Mouse (Mus musculus) common myeloid progenitor, adult 5-6 weeks (primary cell): ENCODE results near the gene Ankle2. TPM values are rescaled to one million over a fixed set of nuclear protein-coding genes. Genes with fewer than 3 reads are reported as not detected.

Experiments used
- ATAC-seq: replicated peaks from 2 replicates; pipeline ENCODE4 v1.8.0; 2016; ENCODE audit warnings: low read depth, mild to moderate bottlenecking, moderate TSS enrichment, inconsistent platforms; ENCODE audit not compliant: poor library complexity, severe bottlenecking
- total RNA-seq: library from RNA; stranded (forward); fragments of 200-1000, 187-1606 nt; gene quantifications from 2 replicates; pipeline ENCODE4 v1.2.3, GENCODE M21; 2017

Gene Ankle2
- 55.2 and 75.7 TPM in 2 replicates for total RNA-seq

DNA sequence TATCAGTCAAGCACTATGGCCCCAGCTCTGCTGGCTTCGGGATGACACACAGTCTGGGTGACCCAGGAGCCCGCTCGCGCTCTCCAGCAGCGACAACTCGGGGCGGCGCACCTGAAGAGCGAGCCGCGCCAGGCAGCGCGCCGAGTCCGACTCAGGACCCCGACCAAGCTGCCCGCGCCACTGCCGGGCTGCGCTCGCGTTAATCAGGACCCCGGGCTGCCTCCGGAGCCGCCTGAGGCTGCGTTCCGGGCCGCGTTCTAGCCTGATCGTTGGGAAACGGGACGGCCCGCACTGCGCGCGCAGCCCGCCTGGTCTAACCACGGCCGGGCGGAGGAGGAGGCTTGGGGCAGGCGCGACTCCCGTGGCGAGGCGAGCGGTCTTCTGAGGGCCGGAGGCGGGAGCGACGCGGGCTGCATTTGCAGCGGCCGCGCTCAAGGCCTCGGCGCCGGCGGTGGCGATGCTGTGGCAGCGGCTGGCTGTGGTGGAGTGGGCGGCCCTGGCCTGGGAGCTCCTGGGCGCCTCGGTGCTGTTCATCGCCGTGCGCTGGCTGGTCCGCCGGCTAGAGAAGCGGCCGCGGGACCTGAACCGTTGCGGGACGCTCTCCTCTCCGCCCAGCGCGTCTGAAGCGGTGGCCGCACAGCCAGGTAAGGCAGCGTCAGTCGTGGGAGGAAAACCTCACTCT, at the start of gene Ankle2:
Ankle2 (plus strand) TSS at position 225 of the 682 bp plus-strand sequence.
- ATAC-seq = peak; percentile 91

DNA sequence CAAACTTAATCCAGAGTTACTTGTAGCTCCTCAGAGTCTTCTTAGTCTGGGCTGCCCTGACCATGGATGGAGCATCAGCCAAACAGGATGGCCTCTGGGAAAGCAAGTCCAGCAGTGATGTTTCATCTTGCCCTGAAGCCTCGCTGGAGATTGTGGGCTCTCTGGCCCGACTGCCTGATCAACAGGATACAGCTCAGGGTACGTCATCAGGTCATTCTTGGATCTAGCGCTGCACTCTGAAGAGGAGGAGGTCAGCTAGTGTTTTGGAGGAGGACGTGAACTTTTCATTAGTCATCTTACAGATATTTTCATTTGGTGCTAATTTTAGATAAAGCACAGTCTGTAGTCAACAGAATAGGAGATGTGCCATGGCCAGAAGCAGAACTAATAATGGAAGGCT, 49.1 kb upstream of the Ankle2 start:
- no peak for ATAC-seq

DNA sequence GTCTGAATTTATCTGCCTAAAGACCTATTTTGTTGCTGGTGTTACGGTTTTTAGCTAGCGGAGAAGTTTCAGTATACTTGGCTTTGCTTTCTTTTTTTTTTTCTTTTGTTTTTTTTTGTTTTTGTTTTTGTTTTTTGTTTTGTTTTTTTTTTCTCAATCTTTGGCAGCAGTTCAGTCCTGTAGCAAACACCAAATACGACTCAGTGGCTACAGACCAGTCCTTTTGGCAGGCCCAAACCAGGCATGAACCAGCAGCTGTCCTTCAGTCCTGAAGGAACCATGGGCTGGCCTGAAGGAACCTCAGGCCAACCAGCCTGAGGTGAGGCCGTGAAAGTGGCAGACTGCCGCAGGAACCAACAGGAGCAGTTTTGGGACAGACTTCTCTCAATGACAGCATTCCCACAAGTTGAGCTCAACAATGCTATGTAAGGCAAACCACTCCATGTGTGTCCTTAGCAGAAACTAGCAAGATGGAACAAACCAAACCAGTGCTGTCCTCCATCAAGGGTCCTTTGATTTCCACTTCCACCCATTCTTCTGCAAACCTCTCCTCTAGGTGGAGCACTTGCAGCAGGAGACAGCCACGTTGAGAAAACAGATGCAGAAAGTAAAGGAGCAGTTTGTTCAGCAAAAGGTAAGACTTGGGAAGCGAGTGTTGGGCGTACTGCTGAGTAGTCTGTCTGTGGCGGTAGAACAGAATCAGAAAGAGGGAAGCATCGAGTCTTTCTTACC, 27.5 kb upstream of the Ankle2 start:
- ATAC-seq = peak; percentile 69

DNA sequence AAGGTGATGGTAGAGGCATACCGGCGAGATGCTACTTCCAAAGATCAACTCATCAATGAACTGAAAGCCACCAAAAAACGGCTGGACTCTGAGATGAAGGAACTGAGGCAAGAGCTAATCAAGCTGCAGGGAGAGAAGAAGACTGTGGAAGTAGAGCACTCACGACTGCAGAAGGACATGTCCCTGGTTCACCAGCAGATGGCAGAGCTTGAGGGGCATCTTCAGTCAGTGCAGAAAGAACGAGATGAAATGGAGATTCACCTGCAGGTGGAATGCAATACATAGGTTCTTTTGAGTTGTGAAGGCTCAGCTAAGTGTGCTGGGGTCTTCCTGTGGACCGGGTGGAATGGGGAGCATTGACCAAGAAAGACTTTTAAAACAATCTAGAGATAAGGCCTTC, 26.0 kb upstream of the Ankle2 start:
- peak; percentile 54; the same call in 1 of the 2 replicates for ATAC-seq

DNA sequence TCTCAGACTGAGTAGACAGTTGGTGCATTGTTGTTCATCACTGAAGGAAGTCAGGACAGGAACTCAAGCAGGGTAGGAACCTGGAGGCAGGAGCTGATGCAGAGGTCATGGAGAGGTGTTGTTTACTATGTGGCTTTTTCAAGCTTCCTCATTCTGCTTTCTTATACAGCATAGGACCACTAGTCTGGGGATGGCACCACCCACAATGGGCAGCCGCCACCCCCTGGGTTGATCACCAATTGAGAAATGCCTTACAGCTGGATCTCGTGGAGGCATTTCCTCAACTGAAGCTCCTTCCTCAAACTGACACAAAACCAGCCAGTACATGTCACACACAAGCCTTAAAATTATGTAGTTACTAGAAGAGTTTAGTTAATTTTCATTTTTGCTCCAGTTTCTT, 19.5 kb upstream of the Ankle2 start:
- ATAC-seq = peak; percentile 85

DNA sequence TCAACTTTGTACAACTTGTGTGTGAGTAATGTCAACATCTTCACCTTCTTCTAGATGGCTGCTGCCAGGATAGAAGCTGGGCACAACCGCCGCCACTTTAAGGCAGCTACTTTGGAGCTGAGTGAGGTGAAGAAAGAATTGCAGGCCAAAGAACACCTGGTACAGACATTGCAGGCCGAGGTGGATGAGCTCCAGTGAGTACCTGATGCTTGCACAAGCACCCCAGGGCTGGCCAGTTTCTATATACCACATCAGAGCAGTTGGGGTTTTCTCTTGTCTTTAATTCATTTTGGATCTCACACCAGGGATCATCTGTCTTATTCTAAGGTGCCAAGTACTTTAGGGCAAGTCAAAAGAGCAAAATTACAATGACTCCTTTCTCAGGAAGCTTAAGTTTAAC, 14.0 kb upstream of the Ankle2 start:
- ATAC-seq = no peak

DNA sequence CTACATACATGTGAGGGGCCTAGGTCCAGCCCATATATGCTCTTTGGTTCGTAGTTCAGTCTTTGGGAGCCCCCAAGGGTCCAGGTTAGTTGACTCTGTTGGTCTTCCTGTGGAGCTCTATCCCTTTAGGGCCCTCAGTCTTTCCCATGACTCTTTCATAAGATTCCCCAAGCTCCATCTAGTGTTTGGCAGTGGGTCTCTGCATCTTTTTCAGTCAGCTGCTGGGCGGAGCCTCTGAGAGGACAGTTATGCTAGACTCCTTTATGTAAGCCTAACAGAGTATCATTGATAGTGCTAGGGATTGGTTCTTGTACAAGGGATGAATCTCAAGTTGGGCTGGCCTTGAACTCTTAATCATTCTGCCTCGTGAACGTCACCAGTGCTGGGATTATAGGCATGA, 10.5 kb upstream of the Ankle2 start:
- no peak for ATAC-seq

DNA sequence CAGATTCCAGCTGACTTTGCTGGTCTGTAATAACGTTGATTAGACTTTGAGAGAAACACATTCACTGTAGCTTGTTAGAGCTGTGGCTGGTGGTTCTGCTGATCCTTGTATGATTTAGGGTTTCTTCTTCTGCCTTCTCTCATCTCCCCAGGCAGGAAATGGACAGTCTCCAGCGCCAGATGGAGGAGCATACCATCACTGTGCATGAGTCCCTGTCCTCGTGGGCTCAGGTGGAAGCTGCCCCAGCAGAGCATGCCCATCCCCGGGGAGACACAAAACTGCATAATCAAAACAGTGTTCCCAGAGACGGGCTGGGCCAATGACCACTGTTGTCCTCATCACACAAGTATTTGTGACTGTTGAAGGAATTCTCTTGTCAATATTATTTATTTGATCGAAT, 8.0 kb upstream of the Ankle2 start:
- no peak for ATAC-seq

DNA sequence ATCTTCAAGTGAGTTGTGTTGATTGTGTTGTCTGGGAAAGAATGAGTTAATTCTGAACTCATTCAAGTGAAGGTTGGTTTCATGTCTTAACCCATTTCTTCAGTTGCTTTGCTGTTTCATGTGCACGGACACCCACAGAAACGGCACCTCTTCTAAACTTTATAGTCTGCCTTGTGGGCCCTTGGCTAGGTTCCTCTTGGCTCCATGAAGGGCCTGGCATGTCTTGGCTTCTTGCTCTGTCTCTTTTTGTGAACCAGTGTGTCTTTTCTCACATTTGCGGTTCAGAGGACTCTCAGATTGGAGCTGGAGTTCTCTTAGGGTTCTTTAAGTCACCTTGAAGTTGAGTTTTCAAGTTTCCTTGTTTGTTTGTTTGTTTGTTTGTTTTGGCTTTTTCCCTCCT, 5.7 kb upstream of the Ankle2 start:
- ATAC-seq = no peak

DNA sequence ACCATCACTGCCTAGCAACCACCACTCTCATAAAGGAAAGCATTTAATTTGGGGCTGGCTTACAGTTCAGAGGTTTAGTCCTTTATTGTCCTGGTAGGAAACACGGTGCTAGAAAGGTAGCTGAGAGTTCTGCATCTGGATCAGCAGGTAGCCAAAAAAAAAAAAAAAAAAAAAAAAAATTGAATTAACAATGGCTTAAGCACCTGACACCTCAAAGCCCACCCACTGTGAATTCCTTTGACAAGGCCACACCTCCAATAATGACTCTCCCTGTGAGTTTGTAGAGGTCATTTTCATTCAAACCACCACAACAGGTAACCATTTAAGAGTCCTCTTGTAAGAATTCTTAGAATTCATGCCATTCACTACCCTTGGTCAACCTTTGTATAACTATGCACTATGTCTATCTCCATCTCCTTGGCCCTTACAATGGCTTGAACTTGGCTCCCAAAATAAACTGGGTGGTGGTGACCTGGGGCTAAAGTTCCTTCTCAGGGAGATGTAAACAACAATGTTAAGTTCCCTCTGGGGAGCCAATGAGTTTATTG, 3.4 kb upstream of the Ankle2 start:
- no peak for ATAC-seq

DNA sequence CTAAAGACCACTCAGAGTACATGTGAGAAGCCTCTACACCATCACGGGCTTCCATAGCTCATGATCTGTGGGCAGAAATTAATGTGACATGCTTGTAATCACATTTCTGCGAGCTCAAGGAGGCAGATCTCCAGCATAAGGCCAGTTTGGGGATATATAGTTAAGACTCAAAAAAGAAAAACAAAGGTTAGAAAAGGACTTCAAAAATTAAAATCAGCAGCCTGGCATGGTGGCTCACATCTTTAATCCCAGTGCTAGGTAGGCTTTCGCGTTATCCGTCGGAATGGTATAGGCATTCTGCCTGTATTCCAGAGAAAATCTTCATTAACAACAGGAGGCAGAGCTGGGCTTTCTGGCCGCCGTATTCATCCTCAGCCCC, 414 bp upstream of the Ankle2 start:
- ATAC-seq = no peak

DNA sequence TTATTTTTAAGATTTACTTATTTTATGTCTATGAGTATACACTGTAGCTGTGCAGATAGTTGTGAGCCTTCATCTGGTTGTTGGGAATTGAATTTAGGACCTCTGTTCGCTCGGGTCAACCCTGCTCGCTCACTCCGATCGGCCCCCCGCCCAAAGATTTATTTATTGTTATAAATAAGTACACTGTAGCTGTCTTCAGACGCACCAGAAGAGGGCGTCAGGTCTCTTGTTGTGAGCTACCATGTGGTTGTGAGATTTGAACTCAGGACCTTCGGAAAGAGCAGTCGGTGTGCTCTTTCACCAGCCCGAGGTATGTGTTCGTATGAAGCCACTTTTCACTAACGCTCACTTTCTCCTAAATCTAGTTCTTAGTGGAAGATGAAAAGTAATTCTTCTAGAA, 834 bp downstream of the Ankle2 start:
- ATAC-seq = no peak

DNA sequence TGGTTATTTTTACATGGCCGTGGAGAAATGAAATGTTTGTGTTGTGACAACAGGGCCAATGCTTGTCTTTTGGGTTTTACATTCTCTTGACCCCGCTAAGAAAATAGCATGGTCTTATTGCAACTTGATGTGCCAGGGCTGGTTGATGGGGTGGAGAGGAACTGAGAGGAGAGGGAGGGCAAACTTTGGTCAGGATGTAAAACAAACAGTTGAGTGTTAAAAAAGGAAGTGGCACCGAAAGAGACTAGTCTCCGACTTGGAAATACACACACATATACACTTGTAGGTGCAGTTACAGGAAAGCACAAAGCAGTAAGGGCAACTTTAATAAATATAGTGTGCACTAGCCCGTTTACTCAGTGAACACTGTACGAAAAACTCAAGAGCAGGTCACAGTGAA, 1.5 kb downstream of the Ankle2 start:
- peak; percentile 37 for ATAC-seq

DNA sequence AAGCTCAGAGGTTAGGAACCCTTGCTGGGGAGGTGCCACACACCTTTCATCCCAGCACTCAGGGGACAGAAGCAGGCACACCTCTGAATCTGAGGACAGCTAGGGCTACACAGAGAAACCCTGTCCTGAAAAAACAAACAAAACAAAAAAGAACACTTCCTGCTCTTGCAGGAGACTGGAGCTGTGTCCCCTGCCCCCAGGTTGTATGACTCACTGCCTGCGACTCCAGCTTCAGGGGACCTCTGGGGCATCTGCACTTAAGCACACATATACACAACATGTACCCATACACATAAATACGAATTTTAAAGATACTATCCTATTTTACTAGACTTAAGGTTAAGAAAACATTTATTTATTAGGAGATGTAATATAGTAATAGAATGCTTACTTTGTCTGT, 13.3 kb downstream of the Ankle2 start:
- ATAC-seq = no peak

DNA sequence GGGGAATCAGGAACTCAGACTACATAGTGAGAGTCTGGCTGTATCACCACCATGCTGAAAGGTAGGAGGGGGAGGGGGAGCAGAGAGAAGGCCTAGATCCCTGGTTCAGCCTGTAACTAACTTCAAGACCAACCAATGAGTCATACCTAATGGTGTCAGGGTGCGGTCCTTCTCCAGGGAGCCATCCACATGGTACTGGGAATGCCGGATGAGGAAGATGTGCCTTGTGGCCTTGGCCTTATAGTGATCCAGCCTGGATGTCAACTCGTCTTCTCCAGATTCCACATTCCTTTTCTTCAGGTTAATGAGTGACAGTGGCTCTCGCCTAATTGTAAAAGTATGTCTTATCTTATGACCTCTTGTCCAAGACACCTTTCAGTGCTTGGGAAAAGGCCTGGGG, 36.1 kb downstream of the Ankle2 start:
- no peak for ATAC-seq

DNA sequence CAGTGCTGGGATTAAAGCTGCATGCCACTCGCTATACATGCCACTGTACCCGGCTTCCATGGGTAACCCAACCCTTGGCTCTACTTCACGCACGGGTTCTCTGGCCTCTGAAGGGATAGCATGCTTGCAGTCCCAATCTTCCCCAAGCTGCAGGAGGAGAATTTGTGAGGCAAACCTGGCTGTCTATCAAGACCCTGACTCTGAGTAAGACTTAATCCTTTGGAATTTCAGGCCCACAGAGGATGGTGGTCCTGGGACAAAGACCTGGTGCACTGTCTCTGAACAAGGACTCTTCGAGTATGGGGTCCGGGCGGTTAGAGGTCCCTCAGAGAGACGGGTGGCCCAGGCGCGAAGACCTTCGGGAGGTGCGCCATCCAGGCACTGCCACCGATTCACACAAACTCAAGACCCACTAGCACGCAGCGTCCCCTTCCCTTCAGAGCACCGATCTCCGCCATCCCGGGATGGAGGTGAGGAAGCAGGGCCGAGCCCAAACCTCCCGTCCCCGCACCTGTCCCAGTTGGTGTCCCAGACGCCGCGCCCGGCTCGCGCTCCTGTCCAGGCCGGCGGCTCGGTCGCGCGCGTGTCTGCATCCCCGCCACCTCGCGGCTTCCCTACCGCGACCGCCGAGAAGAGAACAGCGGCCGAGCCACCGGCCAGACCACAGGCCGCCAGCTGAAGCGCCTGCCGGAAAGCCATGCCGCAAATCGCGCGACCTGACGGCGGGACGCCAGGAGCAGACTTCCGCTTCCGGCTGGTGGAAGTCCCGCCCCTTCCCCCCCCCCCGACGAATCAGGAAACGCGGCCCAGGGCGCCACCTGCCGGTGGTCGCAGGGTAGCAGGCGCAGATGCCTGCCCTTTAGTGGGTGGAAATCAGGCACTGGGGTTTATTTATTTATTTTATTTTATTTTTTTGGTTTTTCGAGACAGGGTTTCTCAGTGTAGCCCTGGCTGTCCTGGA, 38.6 kb downstream of the Ankle2 start, which contains the start of gene Pgam5:
Pgam5 (minus strand) TSS at position 773 of the 961 bp plus-strand sequence.
- ATAC-seq = peak; percentile 91

DNA sequence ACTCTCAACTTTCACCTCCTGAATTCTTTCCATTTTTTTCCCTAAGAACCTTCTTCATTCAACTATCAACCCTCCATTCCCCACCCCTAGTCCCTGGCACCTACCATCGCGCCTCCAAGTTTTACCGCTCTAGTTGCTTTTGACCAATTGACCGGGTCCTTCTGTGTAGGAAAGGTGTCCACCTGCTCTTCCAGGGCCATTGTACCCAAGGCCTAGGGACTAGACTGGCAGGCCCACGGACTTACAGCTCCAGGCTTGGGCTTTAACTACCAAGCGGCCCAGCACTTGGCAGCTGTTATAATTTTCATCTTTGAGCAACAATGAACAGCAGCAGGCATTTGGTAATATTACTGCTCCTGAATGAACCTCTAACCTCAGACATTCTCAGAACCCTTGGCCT, 39.4 kb downstream of the Ankle2 start:
- no peak for ATAC-seq

DNA sequence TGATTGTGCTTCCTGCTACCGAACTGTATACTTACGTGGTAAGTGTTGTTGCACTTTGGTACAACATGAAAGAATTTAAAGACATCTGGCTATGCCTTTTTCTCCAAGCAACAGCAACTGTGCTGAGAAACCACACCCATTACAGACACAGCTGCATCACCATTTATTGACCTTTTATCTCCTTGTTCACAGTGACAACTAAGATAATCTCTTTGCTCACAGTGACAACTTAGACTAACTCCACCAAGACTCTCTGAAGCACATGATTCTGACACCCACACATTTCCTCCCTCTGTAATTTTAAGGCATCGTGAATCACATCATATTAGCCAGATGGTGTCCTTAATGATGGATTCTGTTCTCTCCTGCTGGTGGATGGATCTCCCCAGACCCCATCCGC, 43.3 kb downstream of the Ankle2 start:
- ATAC-seq = no peak

DNA sequence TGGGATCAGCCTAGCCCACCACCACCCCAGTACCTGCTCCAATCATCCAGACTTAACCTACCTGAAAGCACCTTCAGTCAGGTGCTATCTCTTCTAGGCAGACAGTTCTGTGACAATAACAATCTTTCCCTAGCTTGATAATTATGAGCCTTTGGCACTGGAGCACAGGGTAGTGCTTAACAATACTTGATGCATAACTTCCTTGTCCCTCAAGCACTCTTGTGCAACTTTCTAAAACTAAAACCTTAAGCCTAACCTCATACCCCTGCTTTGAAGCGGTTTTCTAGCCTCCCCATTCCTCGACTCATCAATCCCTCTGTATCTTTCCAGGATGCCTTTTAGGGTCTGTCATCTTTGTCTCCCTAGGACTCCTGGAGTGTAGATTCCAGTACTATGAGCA, 44.0 kb downstream of the Ankle2 start:
- ATAC-seq = no peak

DNA sequence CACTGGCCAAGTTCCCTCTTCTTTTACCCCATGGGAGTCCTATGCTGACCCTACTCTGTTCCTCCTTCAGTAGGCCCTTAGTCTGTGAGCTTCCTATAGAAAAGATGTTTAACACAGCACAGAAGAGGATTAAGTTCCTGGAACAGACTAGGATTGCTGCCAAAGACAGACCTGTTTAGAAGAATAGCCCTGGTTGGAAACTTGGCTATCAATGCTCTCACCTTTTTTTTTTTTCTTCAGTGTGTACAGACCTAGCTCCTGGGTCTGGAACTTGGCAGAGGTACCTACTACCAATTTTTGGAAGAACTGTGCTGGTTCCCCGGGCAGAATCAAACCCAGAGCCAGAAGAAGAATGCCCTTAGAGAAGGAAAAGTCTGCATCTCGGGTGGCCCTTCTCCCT, 45.6 kb downstream of the Ankle2 start:
- ATAC-seq = no peak
